Mouse (Mus musculus) stomach, postnatal 0 days (tissue): ENCODE measurements at regions not wholly inside any gene's neighbourhood (a gene's known extent, or its start where the extent isn't known, plus 50 kb on each side); places are given as distances from the start of the nearest gene placed in this dataset.
A peak's percentile ranks its signal among the peaks of the same experiment; 100 is the strongest.

Experiments used
- ATAC-seq: fragments of 200-750 bp; cut with Nextera tagmentation; 2 replicates; pipeline ENCODE4 v1.8.0; 2017; ENCODE audit not compliant: low FRiP score, low TSS enrichment
- DNase-seq: peaks from one replicate; pipeline ENCODE4 v3.0.0-alpha.2; 2016; ENCODE audit warnings: low spot score
- H3K27ac ChIP-seq: fragments of 300-500 bp; sonication (generic); replicated peaks from 2 replicates; pipeline ENCODE4 v1.5.1; 2014; ENCODE audit warnings: mild to moderate bottlenecking, control low read depth
- H3K27me3 ChIP-seq: fragments of 300-500 bp; sonication (generic); 2 replicates; pipeline ENCODE4 v1.6.1; 2014; ENCODE audit warnings: low read length; ENCODE audit not compliant: control insufficient read depth, insufficient read depth
- H3K36me3 ChIP-seq: fragments of 300-500 bp; sonication (generic); 2 replicates; pipeline ENCODE4 v1.6.1; 2014; ENCODE audit warnings: low read length, mixed read lengths; ENCODE audit not compliant: control insufficient read depth, insufficient read depth
- H3K4me1 ChIP-seq: fragments of 300-500 bp; sonication (generic); replicated peaks from 2 replicates; pipeline ENCODE4 v1.6.1; 2014; ENCODE audit warnings: antibody characterized with exemption; ENCODE audit not compliant: control insufficient read depth, insufficient read depth
- H3K4me2 ChIP-seq: fragments of 300-500 bp; sonication (generic); replicated peaks from 2 replicates; pipeline ENCODE4 v1.6.1; 2014; ENCODE audit warnings: low read depth, mild to moderate bottlenecking, control low read depth, moderate library complexity
- H3K4me3 ChIP-seq: fragments of 300-500 bp; sonication (generic); 2 replicates; pipeline ENCODE4 v1.5.1; 2014; ENCODE audit warnings: low read depth, low read length, control low read depth
- H3K9ac ChIP-seq: fragments of 300-500 bp; sonication (generic); 2 replicates; pipeline ENCODE4 v1.6.1; 2014; ENCODE audit warnings: mild to moderate bottlenecking, low read length, control low read depth, mixed read lengths
- H3K9me3 ChIP-seq: fragments of 300-500 bp; sonication (generic); 2 replicates; pipeline ENCODE4 v1.6.1; 2016; ENCODE audit warnings: low read length; ENCODE audit not compliant: control insufficient read depth
- CTCF ChIP-seq: IDR thresholded peaks from 2 replicates; pipeline ENCODE4 v1.5.1; 2016; ENCODE audit warnings: antibody characterized with exemption, low read depth, mild to moderate bottlenecking, moderate library complexity
- EP300 ChIP-seq: optimal IDR thresholded peaks from 2 replicates; pipeline ENCODE3; 2016; ENCODE audit warnings: antibody characterized with exemption
- WGBS: fragments of 180-500 bp; shearing (Covaris S2); extraction: QIAGEN DNeasy Blood & Tissue Kit; methylation state at CpG from one replicate; pipeline ENCODE4 v1.1.7; 2014; 5-methylcytosine and 5-hydroxymethylcytosine counted together

- TF ChIP-seq CTCF (no peak), EP300 (no peak)
- Histone ChIP-seq H3K4me2 (no peak overlapping the region), H3K4me3 (no peak overlapping the region), H3K9me3 (no peaks in the 10 kb centered on the region), H3K9ac (no peak overlapping the region), H3K4me1 (no peaks in the 10 kb centered on the region), H3K27me3 (no peaks in the 10 kb centered on the region), H3K27ac (no peak overlapping the region), H3K36me3 (no peaks in the 10 kb centered on the region)
- DNase-seq (no peak), ATAC-seq (no peak)
- 91% methylated on average over 7 of the region's 7 CpGs for WGBS
Observed at GRCm38 (mm10) chr11:113191006-113191405, 409.0 kb downstream of the Sox9 start.

DNA sequence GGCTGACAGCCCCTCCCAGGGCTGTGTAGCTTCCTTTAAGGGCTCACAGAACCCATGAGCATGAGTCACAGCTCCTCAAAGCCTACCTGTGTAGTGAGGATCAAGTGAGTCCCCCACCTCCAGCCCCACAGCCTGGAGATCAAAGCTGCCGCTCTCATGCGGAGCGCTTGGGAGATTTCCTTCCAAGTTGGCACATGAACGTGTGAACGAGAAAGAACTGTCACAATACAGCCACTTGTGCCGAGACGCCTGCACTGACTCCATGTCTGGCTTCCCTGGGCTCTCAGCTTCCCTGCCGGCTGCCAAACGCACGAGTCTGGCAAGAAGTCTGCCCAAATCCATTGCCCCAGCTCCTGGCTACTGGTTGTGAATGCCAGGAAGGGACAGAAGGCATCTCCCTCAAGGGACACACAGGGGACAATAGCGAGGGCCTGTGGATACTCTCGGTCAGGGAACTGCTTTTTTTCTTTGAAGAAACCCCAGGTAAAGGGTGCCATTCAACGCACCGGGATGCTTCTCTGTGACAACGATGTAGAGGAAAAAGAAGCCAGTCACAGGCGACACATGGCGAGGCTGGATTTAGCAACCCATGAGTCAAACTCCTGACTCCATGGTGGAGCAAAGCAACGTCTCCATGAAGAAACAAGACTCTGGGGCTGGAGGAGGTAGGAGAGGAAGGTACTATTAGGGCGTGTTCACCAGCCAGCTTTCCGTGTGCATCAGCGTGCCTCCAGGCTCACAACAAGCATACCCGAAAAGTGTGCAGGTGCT, 410.2 kb downstream of the Sox9 start:
- peak; percentile 33 for DNase-seq
- 52% methylated on average over 22 of the region's 22 CpGs for WGBS
- H3K4me2 ChIP-seq: no peak overlapping the region

DNA sequence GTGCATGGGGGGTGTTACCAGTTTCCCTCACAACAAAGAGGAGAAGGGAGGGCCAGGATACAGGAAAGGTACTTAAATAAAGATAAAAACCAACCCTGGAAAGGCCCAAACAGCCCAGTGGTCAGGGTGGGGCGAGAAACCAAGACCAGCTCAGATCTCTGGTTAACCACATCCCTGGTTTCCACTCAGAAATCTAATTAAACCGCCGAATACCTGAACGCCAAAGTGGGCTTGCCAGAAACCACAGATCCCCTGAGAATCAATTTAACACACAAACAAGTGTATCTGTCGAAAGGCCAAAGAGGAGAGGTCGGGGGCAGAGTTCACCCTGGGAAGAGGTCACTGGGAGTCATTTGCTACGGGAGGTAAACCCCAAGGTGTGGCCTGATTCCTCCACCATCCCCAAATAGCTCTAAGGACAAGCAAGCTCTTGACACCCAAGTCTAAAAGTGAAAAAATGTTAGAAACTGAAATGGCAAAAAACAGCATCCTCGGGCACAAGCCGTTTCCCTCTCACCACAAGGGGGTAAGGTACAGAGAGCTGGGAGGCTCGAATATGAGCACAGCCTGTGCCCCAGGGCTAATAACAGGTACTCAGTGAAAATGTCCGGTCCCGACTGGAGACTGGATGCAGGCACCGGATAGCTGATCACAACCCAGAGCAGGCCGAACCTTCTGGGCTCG, 412.3 kb downstream of the Sox9 start:
- TF ChIP-seq CTCF (no peak), EP300 (no peak)
- Histone ChIP-seq H3K27ac (peak overlapping the region; percentile 75), H3K4me1 (no peaks in the 10 kb centered on the region), H3K9me3 (no peaks in the 10 kb centered on the region), H3K27me3 (no peaks in the 10 kb centered on the region), H3K4me2 (no peak overlapping the region), H3K36me3 (no peaks in the 10 kb centered on the region), H3K4me3 (no peak overlapping the region), H3K9ac (no peak overlapping the region)
- ATAC-seq (no peak), DNase-seq (no peak)
- WGBS: 74% methylated on average over 15 of the region's 15 CpGs

More for the DNA sequence above, 410.2 kb downstream of the Sox9 start:
- Histone ChIP-seq H3K9ac (no peak overlapping the region), H3K27me3 (no peaks in the 10 kb centered on the region), H3K9me3 (no peaks in the 10 kb centered on the region), H3K27ac (0 out of 2 replicates have a peak overlapping the region, but pooled peaks have one; percentile 13), H3K36me3 (no peaks in the 10 kb centered on the region), H3K4me1 (no peaks in the 10 kb centered on the region), H3K4me3 (no peak overlapping the region)
- TF ChIP-seq EP300 (no peak), CTCF (no peak)
- ATAC-seq: no peak
